Mouse (Mus musculus) limb, embryonic 11.5 days (tissue): ENCODE measurements around the gene Lmx1b. TPM values are rescaled to one million over a fixed set of nuclear protein-coding genes. Genes with fewer than 3 reads are reported as not detected.
A peak's percentile ranks its signal among the peaks of the same experiment; 100 is the strongest.

Source experiments
- ATAC-seq: fragments of 200-750 bp; cut with Nextera tagmentation; 2 replicates; pipeline ENCODE4 v1.8.0; 2017; ENCODE audit warnings: low read depth; ENCODE audit not compliant: insufficient number of reproducible peaks, low FRiP score, low TSS enrichment
- DNase-seq: peaks from one replicate; pipeline ENCODE4 v3.0.0-alpha.2; 2015; ENCODE audit warnings: low spot score
- H3K27ac ChIP-seq: fragments of 300-500 bp; sonication (generic); replicated peaks from 2 replicates; pipeline ENCODE4 v1.5.1; 2014; ENCODE audit warnings: low read depth, mild to moderate bottlenecking, low read length
- H3K27me3 ChIP-seq: fragments of 300-500 bp; sonication (generic); 2 replicates; pipeline ENCODE4 v1.6.1; 2014; ENCODE audit warnings: mild to moderate bottlenecking, low read length, mixed read lengths; ENCODE audit not compliant: control insufficient read depth, insufficient read depth
- H3K36me3 ChIP-seq: fragments of 300-500 bp; sonication (generic); 2 replicates; pipeline ENCODE4 v1.6.1; 2014; ENCODE audit warnings: mild to moderate bottlenecking, low read length, moderate library complexity, mixed read lengths; ENCODE audit not compliant: control insufficient read depth, insufficient read depth
- H3K4me1 ChIP-seq: fragments of 300-500 bp; sonication (generic); 2 replicates; pipeline ENCODE4 v1.6.1; 2014; ENCODE audit warnings: low read length, mixed read lengths; ENCODE audit not compliant: control insufficient read depth, insufficient read depth
- H3K4me2 ChIP-seq: fragments of 300-500 bp; sonication (generic); 2 replicates; pipeline ENCODE4 v1.6.1; 2014; ENCODE audit warnings: low read depth, mild to moderate bottlenecking, moderate library complexity; ENCODE audit not compliant: severe bottlenecking
- H3K4me3 ChIP-seq: fragments of 300-500 bp; sonication (generic); 2 replicates; pipeline ENCODE4 v1.5.1; 2014; ENCODE audit warnings: low read depth, low read length
- H3K9ac ChIP-seq: fragments of 300-500 bp; sonication (generic); 2 replicates; pipeline ENCODE4 v1.6.1; 2014; ENCODE audit warnings: mild to moderate bottlenecking, low read length
- H3K9me3 ChIP-seq: fragments of 300-500 bp; sonication (generic); 2 replicates; pipeline ENCODE4 v1.6.1; 2016; ENCODE audit warnings: low read length; ENCODE audit not compliant: control insufficient read depth
- WGBS: fragments of 180-500 bp; shearing (Covaris S2); extraction: QIAGEN DNeasy Blood & Tissue Kit; methylation state at CpG from one replicate; pipeline ENCODE4 v1.1.7; 2014; 5-methylcytosine and 5-hydroxymethylcytosine counted together
- polyA plus RNA-seq: library from polyadenylated mRNA; unstranded; fragments of >200 nt; fragmentation: Nextera tagmentation; extraction: Ambion mirVana; gene quantifications from 2 replicates; pipeline ENCODE4 v1.2.1, GENCODE M21; 2014

Gene Lmx1b
- polyA plus RNA-seq, 1 experiment from 2014 or later = 10.2 TPM

DNA sequence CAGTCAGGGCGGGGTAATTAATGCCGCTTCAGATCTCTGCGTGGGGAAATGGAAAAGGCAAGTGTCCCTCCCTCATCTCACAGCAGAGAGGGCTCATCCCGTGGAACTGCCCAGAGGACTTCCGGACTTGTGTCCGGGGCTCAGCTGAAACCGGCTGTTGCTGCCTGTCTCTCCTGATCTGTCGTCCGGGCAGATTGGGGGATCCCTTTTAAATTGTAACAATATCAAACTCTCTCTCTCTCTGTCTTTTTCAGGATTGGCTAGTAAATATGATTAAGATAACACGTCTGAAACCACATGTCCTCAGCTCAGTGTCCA is 13.3 kb downstream of the Lmx1b start:
- Histone ChIP-seq H3K36me3 (no peaks in the 10 kb centered on the region), H3K27me3 (peaks cover 4% of the 10 kb centered on the region; the same call in 1 of the 2 replicates), H3K27ac (no peak overlapping the region), H3K9me3 (no peaks in the 10 kb centered on the region), H3K4me2 (peak overlapping the region; percentile 18; the same call in 1 of the 2 replicates), H3K4me3 (no peak overlapping the region), H3K4me1 (peaks cover 50% of the 10 kb centered on the region), H3K9ac (no peak overlapping the region)
- DNase-seq (no peak), ATAC-seq (no peak)
- 9% methylated on average over 10 of the region's 10 CpGs for WGBS

DNA sequence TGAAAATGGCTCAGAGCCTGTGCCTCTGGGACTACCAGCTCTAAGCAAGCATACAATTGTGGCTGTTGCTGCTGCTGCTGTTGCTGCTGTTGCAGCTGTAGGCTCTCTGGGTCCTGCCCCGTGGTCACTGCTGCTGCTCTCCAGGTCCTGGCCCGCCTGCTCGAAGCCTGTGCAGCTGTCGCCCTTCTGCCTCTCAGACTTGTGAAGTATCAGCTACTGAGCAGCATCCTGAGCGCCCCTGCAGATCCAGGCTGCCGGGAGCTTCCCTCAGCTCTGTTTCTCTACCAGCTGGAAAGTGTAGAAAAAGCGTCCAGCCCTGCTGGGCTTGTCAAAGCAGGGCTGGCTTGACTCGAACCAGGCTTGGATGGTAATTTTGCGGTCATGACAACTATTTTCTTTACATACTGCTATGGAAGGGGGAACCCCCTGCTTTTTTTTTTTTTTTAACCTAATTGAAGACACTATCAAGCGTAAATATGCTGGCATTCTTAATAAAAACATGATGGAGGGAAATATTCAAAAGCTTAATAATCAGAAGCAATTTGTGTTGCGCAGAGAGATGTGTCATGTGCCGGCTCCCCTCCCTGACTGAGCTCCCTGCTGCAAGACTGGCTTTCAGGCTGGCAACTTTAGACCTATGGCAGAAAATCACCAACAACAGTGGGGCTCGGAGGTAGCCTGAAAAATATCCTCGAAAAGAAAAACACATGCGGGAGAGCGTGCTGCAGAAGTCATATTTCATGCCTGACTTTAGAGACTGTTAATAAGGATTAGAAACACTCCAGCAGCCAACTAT is 13.9 kb downstream of the Lmx1b start:
- no peak for ATAC-seq
- peak; percentile 46 for DNase-seq
- 13% methylated on average over 16 of the region's 16 CpGs for WGBS
- Histone ChIP-seq H3K9ac (no peak overlapping the region), H3K4me1 (peaks cover 45% of the 10 kb centered on the region), H3K36me3 (no peaks in the 10 kb centered on the region), H3K27me3 (no peaks in the 10 kb centered on the region), H3K27ac (no peak overlapping the region), H3K9me3 (no peaks in the 10 kb centered on the region), H3K4me2 (0 out of 2 replicates have a peak overlapping the region, but pooled peaks have one; percentile 15), H3K4me3 (no peak overlapping the region)

DNA sequence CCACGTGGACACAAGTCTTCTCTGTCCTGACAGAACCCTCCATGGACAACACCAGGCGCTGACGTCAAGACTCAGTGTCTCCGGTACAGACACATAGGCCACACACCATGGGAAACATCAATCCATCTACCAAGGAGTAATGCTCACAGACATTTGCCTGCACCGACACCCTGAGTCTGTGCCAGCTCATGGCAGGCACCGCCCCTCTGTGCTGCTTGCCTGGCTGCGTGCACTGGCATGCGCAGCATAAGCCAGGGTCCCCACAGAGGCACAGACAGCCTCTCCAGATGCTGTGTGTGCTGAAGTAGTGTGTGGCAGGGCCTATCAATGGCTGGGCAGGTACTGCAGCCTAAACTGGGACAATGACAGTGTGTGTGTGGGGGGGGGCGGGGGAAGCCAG is 22.6 kb downstream of the Lmx1b start:
- peaks cover 31% of the 10 kb centered on the region for H3K27me3 ChIP-seq
- no peak overlapping the region for H3K27ac ChIP-seq
- H3K9me3 ChIP-seq = no peaks in the 10 kb centered on the region
- H3K36me3 ChIP-seq = no peaks in the 10 kb centered on the region
- H3K4me2 ChIP-seq = peak overlapping the region; percentile 69; the same call in 1 of the 2 replicates
- ATAC-seq (no peak), DNase-seq (no peak)
- H3K9ac ChIP-seq = no peak overlapping the region
- H3K4me3 ChIP-seq = no peak overlapping the region
- WGBS = 76% methylated on average over 9 of the region's 9 CpGs
- H3K4me1 ChIP-seq = peaks cover 43% of the 10 kb centered on the region

DNA sequence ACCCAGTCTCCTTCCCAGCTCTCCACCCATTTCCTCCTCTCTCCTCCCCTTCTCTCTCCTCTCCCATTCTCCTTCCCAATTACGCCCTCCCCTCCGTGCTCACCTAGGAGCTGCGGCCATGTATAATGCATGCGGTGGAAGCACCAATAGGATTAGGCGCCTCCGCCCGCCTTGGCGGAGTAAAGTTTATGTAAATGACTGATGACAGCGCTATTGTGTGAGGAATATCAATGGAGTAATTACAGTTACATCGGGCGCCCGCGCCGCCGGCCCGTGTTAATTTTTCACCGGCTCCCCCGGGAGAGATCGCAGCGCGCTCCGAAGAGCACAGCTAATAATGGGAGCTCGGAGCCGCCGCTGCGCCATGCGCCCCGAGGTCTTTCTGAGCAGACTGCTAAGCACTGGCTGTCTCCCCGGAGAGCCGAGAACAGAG is 23.9 kb downstream of the Lmx1b start:
- no peaks in the 10 kb centered on the region for H3K36me3 ChIP-seq
- peak; percentile 62 for DNase-seq
- no peak for ATAC-seq
- H3K9ac ChIP-seq = no peak overlapping the region; the same call in 1 of the 2 replicates
- H3K4me1 ChIP-seq = peaks cover 49% of the 10 kb centered on the region
- WGBS = under 1% methylated on average over 30 of the region's 30 CpGs
- H3K27ac ChIP-seq = 0 out of 2 replicates have a peak overlapping the region, but pooled peaks have one; percentile 14
- H3K4me3 ChIP-seq = peak overlapping the region; percentile 25
- peak overlapping the region; percentile 69 for H3K4me2 ChIP-seq
- H3K27me3 ChIP-seq = peaks cover 31% of the 10 kb centered on the region
- no peaks in the 10 kb centered on the region for H3K9me3 ChIP-seq

DNA sequence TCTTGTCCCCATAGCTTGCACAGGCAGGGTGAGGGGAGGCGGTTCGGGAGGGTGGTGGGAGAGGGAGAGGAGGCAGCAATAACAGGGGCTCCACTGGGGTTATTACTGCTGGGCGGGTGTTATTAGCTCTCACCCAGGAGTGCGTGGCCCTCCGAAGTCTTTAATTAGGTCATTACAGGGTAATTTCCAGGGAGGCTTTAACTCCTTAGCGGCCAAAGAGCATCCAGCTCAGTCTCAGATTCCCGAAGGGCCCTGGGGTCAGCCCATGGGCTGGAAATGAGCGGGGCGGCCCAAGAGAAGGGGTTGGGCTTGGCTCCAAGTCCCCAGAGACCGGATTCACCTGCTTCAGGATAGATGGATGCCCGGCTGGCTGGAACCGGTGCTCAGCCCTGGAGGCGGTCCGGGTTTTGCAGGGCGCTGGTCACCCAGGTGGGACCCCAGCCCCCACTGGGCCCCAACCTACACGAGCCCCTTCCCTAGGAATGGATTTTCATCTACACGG is 24.4 kb downstream of the Lmx1b start:
- H3K4me3 ChIP-seq = peak overlapping the region; percentile 25
- H3K27ac ChIP-seq = 0 out of 2 replicates have a peak overlapping the region, but pooled peaks have one; percentile 14
- peak; percentile 63 for DNase-seq
- 2% methylated on average over 17 of the region's 17 CpGs for WGBS
- H3K4me2 ChIP-seq = peak overlapping the region; percentile 69
- no peak for ATAC-seq
- peaks cover 49% of the 10 kb centered on the region for H3K4me1 ChIP-seq
- no peaks in the 10 kb centered on the region for H3K9me3 ChIP-seq
- no peaks in the 10 kb centered on the region for H3K36me3 ChIP-seq
- H3K9ac ChIP-seq = no peak overlapping the region
- peaks cover 31% of the 10 kb centered on the region for H3K27me3 ChIP-seq

DNA sequence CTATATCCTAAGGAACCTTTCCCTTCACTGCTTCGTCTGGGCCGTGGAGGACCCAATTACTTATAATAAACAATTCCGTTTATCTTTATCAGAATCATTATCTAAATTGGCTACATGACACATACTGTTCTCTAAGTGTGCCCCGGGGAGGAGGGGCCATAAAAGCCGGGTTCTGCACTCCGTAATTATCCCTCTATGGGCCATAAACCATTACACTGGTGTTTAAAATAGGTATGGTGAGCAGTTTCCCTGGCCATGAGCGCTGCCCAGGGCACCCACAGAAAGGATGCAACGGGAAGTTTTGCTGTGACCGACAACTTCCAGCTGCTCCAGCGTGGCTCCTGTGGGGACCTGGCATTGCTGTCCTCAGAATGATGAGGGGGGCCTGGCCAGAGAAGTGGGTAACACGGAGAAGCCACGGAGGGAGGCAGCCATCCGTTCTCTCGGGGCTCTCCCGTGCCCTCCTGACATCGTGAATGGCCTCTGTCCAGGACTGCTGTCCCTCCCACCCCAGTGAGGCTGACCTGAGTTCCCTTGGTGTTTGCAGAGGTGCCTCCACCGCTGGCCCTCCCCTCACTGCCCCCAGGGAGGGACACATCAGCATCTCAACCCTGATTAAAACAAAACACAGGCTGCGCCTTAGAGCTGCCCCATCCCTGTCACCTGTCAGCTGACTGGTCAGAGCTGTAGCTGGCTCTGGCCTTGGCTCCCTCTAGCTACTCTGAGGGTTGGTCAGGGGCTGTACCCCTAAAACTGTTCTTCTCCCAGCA is 34.6 kb downstream of the Lmx1b start:
- DNase-seq (no peak), ATAC-seq (no peak)
- Histone ChIP-seq H3K4me1 (peaks cover 45% of the 10 kb centered on the region), H3K4me3 (no peak overlapping the region), H3K27me3 (peaks cover 5% of the 10 kb centered on the region; the same call in 1 of the 2 replicates), H3K27ac (no peak overlapping the region), H3K36me3 (no peaks in the 10 kb centered on the region), H3K9me3 (no peaks in the 10 kb centered on the region), H3K9ac (no peak overlapping the region), H3K4me2 (peak overlapping the region; percentile 30; the same call in 1 of the 2 replicates)
- WGBS = 4% methylated on average over 18 of the region's 18 CpGs

DNA sequence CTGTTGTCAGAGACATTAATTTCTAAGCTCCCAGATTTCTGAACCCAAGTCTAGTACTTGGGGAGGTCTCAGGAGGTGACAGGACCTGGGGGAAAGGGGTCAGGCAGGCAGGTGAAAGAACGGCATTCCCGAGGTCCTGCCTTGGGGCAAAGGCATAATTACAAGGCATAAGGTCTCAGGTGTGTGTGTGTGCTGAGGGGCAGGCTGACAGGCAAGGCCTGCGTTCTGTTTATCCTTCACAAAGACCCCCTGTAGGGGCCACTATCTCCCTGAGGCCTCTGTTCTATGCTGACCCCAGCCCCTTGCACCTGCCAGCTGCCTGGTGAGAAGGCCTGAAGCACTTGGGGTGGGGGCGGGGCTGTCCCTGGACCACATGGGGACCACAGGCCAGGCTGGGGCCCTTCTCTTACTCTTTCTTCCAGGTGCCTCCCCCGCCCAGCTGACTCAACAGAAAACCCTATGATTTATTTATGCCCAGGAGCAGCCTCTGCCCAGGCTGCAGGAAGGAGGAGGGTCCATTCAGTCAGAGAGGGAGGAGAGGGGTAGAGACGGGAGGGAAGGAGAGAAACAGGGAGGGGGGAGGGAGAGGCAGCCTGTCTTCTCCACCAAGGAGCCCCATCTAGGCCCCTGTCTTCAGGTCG is 35.3 kb downstream of the Lmx1b start:
- Histone ChIP-seq H3K4me2 (no peak overlapping the region), H3K36me3 (no peaks in the 10 kb centered on the region), H3K9ac (no peak overlapping the region), H3K4me3 (no peak overlapping the region), H3K4me1 (peaks cover 45% of the 10 kb centered on the region), H3K27ac (no peak overlapping the region), H3K27me3 (peaks cover 5% of the 10 kb centered on the region; the same call in 1 of the 2 replicates), H3K9me3 (no peaks in the 10 kb centered on the region)
- 4% methylated on average over 7 of the region's 7 CpGs for WGBS
- ATAC-seq (0 out of 2 replicates have a peak, but pooled peaks have one; percentile 41), DNase-seq (peak; percentile 52)

DNA sequence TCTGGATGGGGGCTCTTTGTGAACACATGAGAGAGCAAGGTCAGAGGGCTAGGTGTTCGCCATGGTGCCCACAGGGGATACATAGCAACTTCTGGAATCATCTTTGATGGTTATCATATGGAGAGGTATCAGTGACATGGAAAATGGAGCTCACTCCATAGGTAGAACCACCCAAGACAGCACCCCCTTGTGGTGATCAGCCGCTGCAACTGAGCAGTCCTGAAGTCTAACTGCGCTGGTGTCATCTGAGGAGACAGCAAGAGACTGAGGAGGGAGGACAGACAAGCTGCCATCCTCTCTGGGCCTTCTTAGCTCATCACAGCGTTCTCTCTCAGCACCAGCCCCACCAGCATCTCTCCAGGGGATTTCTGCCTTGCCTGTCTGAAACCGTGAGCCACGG is 39.8 kb downstream of the Lmx1b start:
- 57% methylated on average over 6 of the region's 6 CpGs for WGBS
- no peak for DNase-seq
- Histone ChIP-seq H3K27ac (no peak overlapping the region), H3K9me3 (no peaks in the 10 kb centered on the region), H3K36me3 (no peaks in the 10 kb centered on the region), H3K9ac (no peak overlapping the region), H3K4me3 (no peak overlapping the region), H3K4me2 (no peak overlapping the region), H3K27me3 (0 out of 2 replicates have a peak, but pooled peaks cover 2% of the 10 kb centered on the region), H3K4me1 (peaks cover 37% of the 10 kb centered on the region)
- ATAC-seq = no peak
